Mouse (Mus musculus) common myeloid progenitor, adult 5-6 weeks (primary cell): Measurements from ENCODE around the gene Klhl30. TPM values are rescaled to one million over a fixed set of nuclear protein-coding genes. Genes with fewer than 3 reads are reported as not detected.

Source experiments
- ATAC-seq: replicated peaks from 2 replicates; pipeline ENCODE4 v1.8.0; 2016; ENCODE audit warnings: low read depth, mild to moderate bottlenecking, moderate TSS enrichment, inconsistent platforms; ENCODE audit not compliant: poor library complexity, severe bottlenecking
- total RNA-seq: library from RNA; stranded (forward); fragments of 200-1000, 187-1606 nt; gene quantifications from 2 replicates; pipeline ENCODE4 v1.2.3, GENCODE M21; 2017

The Klhl30 gene
- total RNA-seq, 1 experiment from 2014 or later: 0.05 TPM

DNA sequence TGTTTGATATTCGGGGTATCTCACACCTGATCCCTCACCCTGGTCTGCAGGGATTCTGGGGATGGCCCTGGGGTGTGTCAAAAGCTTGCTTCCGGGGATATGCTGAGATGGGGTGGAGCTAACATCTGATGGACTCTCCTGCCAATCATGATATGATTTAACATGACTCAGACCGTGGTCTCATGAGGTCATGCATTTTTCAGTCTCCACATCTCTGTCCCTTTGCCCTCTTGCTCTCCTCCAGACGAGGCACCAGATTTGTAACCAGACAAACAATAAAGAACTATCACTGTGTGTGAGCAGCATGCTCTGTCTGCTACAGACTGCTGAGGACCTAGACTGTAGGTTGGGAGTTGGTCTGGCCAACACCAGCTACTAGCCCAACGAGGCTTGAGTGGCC lies 11.3 kb downstream of the Klhl30 start:
- no peak for ATAC-seq

DNA sequence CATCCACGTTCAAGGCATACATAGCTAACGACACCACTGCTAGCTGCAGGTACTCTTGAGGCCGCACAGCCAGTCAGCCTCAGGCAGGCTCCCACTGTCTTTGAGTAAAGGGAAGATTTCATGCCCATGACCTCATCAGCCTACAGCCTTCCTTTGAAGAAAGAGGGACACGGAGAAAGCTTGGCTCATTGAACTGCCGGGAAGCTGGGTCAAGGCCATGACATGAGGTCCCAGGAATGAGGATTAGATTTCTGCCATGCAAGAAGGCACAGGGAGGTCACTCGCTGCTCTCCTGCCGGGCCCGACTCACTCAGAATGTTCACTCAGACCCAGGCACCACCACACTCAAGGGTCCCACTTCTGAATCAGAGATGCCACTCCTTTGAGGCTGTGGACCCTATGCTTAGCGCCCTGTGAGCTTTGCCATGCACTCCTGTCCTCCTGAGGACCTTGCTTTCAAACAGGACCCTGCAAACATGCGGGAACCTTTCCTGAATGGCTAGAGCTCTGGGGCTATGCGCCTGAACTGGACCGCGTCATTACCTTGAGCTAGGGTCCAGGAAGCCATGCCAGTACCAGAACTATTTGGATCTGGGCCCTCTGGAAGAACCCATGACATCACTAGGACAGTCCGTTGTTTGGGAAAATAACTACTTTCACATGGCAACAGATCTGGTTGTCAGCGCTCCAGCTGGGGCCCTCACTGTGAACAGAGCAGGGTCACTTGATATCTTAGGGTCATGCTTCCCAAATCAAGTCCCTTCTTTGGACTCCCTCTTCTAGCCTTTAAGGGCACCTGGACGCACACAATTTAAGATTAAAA lies 14.2 kb downstream of the Klhl30 start:
- no peak for ATAC-seq

DNA sequence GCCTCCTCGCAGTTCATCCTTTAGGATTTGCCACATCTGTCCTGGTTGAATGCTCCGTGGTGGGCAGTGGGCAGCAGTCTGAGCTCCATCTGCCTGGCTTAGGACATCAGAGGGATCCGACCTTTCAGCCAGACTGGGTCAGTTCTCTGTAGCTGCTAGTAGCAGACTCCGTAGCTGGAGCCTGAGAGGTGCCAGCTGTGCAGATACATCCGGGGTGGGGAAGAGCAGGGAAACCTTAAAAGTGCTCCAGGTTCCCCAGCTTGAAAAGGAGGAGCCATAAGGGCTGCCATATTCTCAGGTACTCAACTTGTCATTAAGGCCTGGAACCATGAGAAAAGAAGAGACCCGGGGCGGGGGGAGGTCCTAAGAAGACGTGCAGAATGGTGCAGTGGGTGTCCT lies 15.0 kb downstream of the Klhl30 start:
- ATAC-seq: no peak

DNA sequence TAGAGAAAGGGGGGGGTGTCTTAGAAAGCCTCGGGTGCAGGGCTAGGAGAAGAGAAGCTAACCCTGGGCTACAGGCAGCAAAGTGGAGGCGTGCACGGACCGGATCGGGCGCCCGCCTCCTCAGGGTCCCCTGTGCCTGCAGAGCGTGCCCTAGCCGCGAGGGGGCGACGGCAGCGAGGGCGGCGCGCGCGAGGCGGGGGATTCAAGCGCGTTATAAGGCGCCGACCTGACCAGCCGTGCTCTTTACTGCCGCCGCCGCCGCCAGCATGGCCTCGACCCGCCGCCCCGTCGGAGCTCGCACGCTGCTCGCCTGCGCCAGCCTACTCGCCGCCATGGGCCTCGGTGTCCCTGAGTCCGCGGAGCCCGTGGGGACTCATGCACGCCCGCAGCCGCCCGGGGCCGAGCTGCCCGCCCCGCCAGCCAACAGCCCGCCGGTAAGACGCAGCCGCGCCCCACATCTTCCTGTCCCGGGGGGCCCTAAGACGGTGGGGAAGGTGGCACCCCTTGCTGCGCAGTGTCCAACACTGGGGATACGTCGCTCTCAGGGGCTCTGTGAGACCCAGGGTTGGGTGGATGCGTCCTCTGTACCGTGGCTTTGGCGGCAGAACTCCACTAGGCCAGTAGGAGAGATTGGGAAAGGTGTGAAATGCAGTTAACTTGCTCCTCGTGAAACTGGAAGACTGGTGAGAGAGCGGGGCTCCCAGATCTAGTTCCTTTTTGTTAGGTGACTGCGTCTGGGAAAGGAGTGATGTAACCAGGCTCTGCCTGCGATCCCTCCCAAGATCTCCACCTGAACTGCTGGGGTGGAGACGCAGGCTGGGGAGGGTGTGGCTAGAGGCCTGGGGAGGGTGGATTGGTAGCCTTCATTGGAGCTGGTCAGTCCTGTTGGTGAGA lies 15.6 kb downstream of the Klhl30 start, which contains the start of gene Erfe:
TSS of gene Erfe (plus strand) at position 216 of the 894 bp plus-strand sequence.
- ATAC-seq: peak; percentile 83

DNA sequence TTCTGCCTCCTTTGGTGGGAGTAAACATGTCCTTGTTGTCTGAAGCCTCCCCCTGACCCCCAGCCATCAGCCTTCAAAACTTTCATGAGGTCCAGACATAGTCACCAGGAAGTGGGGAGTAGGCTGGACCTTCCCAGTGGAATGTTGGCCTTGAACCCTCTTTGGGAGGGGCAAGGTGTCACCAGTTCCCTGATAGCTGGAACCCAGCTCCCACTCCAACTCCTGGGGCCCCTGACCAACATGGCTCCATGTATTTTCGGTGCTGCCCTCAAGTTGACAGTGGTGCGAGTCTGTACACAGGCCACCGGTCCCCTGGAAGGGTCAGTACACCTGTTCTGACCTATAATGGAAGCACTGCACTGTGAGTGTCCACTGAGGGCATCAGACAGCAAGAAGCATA lies 16.5 kb downstream of the Klhl30 start:
- ATAC-seq: no peak

DNA sequence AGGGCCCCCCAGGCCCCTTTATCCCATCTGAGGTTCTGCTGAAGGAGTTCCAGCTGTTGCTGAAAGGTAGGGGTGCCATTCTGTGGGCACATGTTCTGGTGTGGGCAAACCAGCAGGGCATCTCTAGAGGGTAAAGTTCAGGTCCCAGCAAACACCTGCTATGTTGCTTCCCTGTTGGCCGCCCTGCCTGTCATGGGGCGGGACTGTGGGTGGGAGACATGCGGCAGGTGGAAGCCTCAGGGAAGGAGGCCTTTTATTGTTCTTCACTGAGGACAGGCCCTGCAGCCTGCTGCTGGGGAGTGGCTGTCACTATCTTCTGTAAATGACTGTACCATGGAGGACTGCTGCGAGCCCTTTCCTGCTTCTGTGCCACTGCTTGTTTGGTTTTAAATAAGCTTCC lies 18.6 kb downstream of the Klhl30 start:
- no peak for ATAC-seq

DNA sequence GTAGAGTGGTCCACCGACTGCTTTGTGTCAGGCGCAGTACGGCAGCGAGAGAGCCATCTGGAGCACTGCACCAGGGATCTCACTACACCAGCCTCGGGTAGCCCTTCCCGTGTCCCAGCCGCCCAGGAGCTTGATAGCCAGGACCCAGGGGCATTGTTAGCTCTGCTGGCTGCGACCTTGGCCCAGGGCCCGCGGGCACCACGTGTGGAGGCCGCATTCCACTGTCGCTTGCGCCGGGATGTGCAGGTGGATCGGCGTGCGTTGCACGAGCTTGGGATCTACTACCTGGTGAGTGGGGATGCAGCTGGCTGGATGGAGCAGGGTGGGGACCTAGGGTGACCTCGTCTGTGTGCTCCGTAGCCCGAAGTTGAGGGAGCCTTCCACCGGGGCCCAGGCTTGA lies 19.2 kb downstream of the Klhl30 start:
- no peak for ATAC-seq

DNA sequence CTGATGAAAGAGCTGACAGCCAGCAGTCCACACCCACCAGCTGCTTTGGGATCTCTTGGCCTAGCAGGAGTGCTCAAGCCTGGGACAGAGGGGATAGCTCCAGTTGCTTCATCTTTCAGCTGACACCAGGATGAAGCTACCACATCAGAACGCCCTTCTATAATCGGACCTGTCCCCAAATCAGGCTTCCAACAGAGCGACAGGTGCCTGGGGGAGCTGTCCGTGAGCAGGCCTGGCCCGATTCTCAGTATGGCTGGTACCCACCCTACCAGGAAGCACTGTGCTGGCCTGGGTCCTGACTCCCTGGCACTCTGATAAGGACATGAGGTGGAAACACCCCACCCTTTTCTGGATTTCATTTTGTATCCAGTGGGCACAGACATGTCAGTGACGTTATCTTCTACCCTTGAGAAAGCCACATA lies 22.6 kb downstream of the Klhl30 start:
- peak; percentile 35; the same call in 1 of the 2 replicates for ATAC-seq

DNA sequence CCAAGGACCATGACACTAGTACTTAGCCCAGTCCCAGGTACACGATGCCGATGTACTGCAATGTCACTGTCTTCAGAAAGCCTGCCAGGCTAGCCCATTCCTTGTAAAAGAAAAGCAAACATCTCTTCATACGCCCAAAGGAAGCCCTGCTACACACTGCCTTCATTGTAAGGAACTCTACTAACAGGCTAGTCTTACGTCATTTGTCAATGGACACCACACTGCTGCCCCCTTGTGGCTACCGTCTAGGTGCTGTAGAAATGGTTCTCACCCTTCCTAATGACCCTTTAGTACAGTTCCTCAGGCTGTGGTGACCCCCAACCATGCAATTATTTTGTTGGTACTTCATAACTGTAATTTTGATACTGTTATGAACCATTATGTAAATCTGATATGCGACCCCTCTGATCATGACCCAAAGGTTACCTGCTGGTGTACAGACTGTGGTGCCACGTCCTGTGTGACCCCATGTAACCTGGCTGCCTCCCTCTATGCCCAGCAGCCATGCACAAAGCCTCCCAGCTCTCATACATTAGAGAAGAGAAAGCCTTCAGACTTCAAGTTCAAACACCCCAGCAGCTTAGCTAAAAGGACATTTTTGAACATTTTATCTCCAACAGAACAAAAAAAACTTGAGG lies 29.8 kb downstream of the Klhl30 start:
- ATAC-seq: peak; percentile 91

DNA sequence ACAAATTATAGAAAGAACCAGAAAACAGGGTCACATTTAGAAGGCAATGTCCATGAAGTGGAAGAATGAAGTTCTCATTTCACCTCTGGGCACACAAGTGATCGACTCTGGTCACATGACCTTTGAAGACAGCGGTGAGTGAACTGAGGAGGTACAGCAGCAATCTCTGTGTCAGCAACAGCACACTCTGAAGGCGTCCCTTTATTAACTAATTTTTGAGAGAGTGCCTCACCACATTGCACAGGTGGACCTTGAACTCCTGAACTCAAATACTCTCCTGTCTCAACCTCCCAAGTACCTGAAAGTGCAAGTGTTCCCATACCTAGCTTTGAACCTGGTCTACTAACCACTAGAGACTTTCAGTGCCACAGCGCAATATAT lies 30.3 kb downstream of the Klhl30 start:
- no peak for ATAC-seq

DNA sequence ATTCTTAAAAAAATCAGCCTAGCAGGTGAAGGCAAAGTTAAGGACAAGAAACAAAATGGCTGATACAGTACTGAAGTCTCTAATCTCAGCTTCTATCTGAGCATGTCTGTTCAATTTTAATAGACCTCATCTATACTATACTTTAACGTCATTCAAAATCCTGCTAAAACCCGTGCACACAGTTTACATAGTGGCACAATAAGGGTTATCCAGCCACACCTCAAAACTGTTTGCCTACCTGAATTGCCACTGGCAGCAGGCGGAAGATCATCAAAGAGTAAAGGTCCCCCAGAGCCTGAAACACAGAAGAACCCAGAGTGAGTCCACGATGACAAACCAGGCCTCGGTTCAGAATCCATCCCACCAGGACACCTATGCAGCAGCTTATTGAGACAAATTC lies 39.6 kb downstream of the Klhl30 start:
- ATAC-seq: no peak

DNA sequence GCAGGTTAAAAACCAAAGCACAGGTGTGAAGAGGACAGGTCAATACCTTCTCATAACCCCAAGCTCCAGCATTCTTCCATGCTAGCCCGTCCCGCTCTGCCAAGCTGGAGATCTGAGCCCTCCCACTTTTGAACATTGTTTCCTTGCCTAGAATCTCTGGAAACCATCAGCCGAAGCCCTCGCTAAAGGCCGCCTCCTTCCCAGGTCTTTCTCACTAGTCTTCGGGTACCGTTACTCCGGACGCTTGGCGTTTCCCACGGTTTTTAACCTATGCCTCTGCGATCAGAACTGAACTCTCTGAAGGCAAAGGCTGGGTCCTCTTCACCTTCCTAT lies 47.1 kb downstream of the Klhl30 start:
- no peak for ATAC-seq

DNA sequence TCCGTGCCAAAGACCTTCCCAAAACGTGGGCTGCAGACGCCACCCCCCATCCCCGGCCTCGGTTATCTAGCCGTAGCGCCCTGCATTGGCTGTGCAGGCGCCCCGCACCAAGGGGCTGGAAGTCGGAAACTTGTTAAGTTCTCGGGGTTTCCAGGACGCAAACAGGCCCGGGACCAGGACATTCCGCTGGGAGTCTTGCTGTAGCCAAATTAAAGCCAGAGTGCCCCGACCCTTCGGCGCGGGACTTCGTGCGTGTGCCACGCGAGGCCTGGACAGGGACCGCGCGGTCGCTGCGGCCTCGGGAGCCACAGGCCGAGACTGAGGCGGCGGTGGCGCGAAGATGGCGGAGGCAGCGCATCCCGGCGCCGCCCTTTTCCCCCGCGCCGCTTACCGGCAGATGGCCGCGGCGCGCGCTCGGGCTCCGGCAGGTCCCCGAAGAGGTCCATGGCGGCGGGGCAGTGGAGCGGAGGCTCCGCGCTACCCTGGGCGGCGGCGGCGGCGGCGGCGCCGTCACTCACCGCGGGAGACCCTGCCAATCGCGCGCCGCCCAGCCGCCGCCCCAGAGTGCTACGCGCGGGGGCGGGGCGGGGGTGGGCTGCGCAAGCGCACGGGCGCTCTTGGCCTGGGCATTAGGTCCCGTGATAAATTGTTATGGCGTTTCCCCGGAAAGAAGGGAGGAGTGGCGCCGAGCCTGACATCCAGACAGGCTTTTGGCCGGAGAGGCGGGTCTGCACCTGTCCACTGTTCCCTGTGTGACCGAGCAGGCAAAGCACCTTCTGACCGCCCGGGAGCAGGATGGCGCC lies 47.6 kb downstream of the Klhl30 start, which contains the start of gene Ilkap:
TSS of gene Ilkap (minus strand) at position 556 of the 803 bp plus-strand sequence.
- peak; percentile 71 for ATAC-seq

DNA sequence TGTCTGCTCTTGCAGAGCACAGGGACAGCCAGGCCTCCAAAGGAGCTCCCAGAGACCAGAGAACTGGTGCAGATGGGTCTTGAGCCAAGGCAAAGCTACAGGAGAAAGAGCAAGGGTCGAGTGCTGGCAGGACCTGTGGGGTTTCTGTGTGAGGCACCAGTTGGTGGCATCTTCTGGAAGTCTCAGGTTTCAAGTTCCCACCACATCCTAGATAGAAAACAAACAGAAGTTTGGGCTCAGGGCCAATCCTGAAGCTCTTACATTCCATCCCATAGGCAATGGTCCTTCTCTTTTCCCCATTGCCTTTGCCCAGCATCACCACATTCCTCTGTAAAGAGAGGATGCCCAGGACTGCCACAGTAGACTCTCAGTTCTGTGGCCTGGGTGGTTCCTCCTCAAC lies 54.2 kb downstream of the Klhl30 start:
- 0 out of 2 replicates have a peak, but pooled peaks have one; percentile 36 for ATAC-seq

DNA sequence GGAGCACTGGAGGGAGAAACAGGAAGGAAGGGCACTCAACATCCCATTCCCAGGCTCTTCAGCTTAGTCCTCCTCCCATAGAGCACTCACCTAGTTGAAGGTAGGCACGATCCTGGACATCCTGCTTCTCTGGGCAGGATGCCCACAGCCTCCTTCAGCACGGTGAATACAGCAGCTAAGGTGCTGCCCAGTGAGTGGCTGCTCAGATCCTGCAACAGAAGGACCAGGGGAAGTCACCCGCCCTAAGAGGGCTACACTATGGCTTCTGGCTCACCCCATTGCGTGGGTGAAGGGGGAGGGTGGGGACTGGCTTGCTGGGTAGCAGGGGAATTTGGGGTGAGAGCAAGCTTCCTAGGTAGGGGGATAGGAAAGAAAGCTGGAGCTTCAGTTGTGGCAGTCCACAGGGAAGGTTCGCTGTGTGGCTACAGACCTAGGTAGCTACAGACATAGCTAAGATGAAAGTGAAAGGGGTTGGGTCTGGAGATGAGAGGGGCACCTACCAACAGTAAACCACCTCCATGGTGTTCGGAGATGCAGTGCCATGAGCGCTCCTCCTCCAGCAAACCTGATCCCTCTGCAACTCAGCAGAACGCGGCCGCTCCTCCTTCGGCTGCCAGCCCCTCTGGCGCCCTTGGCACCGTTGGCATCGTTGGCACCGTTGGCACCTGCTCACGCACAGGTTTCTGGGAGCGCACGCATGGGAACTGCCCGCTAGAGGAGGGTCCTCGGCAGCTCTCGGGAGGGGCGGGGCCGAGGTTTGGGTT lies 54.8 kb downstream of the Klhl30 start:
- peak; percentile 36; the same call in 1 of the 2 replicates for ATAC-seq

DNA sequence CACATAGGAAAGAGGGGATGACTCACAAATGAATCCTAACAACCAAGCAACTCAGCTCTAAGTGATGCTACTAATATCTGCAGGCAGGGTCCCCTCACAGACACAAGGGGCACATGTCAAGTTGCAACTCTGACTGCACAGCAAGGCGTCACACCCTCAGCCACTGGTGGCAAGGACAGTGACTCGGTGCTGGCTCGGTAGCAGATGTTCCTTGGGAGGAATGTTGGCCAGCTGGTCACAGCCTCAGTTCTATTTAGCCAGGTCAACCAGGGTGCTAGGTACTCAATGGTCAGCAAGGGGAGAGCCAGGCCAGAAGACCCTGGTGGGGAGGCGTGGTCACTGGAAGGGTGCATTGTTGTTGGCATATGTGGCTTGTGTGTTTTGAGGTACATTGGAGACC lies 57.0 kb downstream of the Klhl30 start:
- ATAC-seq: no peak

DNA sequence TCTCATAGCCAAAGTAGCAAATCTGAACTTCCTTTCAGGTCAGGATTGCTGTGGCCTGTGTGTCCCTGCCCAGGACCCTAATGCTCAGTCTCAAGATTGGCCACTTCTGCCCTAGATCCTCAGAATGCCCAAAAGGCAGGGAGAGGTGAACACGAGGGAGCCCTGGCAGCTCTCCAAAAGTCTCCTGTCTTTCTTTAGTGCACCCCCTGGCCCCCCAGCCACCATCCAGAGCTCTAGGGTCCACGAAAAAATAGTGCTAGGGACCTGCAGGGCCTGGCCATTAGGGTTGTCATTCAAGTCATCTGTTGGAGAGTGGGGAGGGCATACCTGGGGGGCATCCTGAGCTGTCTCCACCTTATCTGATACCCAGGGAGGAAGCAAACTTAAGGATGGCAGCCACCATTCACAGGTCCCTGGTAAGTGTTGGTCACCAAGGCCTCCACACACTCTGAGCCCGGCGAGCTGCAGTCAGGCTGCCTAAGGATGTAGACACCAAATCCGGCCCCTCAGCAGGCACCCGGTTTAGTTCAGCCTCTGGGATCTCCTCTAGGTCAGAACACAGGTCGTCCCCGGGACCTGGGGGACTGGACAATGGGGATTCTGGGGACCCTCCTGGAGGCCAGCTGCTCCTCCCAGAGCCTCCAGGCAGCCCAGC lies 60.9 kb downstream of the Klhl30 start:
- ATAC-seq: no peak
